Mouse (Mus musculus) limb, embryonic 10.5 days (tissue): ENCODE data around the gene Vamp2. TPM values are rescaled to one million over a fixed set of nuclear protein-coding genes. Genes with fewer than 3 reads are reported as not detected.

ENCODE experiments used
- DNase-seq: peaks from one replicate; pipeline ENCODE4 v3.0.0-alpha.2; 2017; ENCODE audit warnings: low spot score
- H3K27ac ChIP-seq: fragments of 300-500 bp; sonication (generic); 2 replicates; pipeline ENCODE4 v1.5.1; 2016; ENCODE audit warnings: mild to moderate bottlenecking
- H3K27me3 ChIP-seq: fragments of 300-500 bp; sonication (generic); 2 replicates; pipeline ENCODE4 v1.6.1; 2016; ENCODE audit warnings: low read depth, mild to moderate bottlenecking; ENCODE audit not compliant: poor library complexity, severe bottlenecking
- H3K36me3 ChIP-seq: fragments of 300-500 bp; sonication (generic); 2 replicates; pipeline ENCODE4 v1.6.1; 2016; ENCODE audit warnings: mild to moderate bottlenecking, moderate library complexity
- H3K4me1 ChIP-seq: fragments of 300-500 bp; sonication (generic); 2 replicates; pipeline ENCODE4 v1.6.1; 2016
- H3K4me3 ChIP-seq: fragments of 300-500 bp; sonication (generic); 2 replicates; pipeline ENCODE4 v1.5.1; 2016; ENCODE audit warnings: mild to moderate bottlenecking, moderate library complexity
- H3K9me3 ChIP-seq: fragments of 300-500 bp; sonication (generic); replicated peaks from 2 replicates; pipeline ENCODE4 v1.6.1; 2016; ENCODE audit warnings: mild to moderate bottlenecking
- WGBS: fragments of 180-500 bp; shearing (Covaris S2); methylation state at CpG from one replicate; pipeline ENCODE4 v1.1.7; 2016; 5-methylcytosine and 5-hydroxymethylcytosine counted together
- polyA plus RNA-seq: library from polyadenylated mRNA; unstranded; fragments of >200 nt; fragmentation: Nextera tagmentation; extraction: Ambion mirVana; gene quantifications from 2 replicates; pipeline ENCODE4 v1.2.1, GENCODE M21; 2016

The Vamp2 gene
- polyA plus RNA-seq, 1 experiment from 2014 or later, result 72.1 TPM

DNA sequence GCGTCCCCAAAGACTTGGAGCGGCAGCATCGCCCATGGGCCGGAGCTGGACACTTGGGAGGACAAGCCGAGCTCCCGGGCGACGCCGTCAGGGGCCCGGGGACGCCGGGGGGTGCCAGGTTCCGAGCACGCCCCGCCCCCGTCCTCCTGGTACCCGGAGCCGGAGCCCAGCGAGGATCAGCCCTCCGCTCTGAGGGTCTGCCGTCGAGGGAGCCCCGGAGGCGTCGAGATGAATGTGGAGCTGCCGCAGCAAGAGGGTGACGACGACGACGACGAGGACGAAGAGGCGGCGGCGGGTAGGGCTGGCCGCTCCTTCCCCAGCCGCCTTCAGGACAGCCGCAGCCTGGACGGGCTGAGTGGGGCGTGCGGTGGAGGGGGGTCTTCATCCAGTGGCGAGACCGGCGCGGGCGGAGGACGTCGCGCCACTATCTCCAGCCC lies 28.3 kb upstream of the Vamp2 start:
- Histone ChIP-seq H3K36me3 (no peaks in the 10 kb centered on the region), H3K27ac (peak overlapping the region; percentile 89), H3K27me3 (0 out of 2 replicates have a peak, but pooled peaks cover 5% of the 10 kb centered on the region), H3K4me3 (peak overlapping the region; percentile 80), H3K4me1 (peaks cover 44% of the 10 kb centered on the region), H3K9me3 (no peaks in the 10 kb centered on the region)
- DNase-seq, result no peak
- under 1% methylated on average over 47 of the region's 49 CpGs for WGBS

DNA sequence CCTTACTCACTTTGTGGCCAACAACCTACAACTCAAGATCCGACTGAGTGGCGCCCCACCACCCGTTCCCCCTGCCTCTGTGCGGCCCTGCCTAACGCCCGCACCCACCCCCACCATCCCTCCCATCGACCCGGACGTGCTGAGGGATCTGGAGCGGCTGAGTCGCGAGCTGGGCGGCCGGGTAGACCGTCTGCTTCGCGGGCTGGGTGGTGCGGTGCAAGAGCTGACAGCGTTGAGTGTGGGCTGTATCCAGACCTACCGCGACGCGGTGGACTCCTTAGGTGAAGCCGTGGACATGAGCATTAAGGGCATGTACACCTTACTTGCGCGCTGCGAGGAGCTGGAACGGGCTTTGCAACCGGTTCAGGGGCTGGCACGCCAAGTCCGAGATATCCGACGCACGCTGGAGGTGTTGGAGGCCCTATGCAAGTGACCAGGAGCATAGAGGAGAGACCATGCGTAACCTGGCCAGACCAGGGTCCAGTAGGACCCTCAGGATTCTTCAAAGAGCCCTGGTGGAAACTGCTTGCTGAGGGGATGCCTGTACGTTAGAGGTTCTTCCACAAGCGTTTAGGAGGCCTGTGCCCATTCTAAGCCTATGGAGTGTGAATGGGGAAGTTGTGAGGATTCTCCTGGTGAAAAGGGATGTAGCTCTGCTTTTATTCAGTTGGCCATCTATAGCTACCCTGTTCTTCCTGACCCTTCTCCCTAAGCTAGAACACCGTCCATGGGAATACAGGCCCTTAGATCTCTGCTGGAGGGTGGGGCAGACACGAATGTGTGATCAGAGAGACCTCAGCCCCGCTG lies 27.6 kb upstream of the Vamp2 start:
- H3K27me3 ChIP-seq, result 0 out of 2 replicates have a peak, but pooled peaks cover 5% of the 10 kb centered on the region
- H3K4me3 ChIP-seq, result peak overlapping the region; percentile 80
- peak; percentile 66 for DNase-seq
- H3K36me3 ChIP-seq, result no peaks in the 10 kb centered on the region
- WGBS, result under 1% methylated on average over 40 of the region's 40 CpGs
- H3K9me3 ChIP-seq, result no peaks in the 10 kb centered on the region
- peaks cover 46% of the 10 kb centered on the region for H3K4me1 ChIP-seq
- peak overlapping the region; percentile 89 for H3K27ac ChIP-seq

DNA sequence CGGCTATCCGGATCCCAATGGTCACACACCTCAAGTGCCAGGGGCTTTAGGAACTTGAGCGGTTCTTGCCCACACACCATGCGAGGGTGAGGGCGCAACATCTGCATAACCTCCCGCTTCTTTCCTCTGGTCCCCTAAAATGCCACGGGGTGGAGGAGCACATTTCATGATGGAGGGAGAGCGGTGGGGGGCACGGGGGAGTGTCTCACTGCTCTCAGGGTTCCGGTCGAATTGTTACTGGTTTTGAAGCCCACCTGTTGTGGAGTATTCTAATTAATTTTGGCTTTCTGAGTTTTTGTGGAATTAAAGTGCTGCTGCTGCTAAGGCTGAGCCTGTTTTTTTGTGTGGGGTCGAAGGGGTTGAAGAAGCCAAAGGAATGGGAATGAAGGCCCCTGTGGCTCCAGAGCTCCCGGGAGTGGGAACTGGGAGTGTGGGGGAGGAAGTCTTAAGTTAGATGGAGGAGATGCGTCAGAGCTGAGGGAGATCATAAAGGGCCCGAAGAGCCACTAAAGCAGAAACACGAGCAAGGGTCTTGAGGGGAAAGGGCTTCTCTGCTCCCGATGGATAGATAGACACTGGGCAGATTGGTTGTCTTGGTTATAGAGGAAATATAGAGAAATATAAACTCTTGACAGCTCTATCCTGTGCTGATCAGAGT lies 26.9 kb upstream of the Vamp2 start:
- WGBS, result 6% methylated on average over 17 of the region's 17 CpGs
- Histone ChIP-seq H3K27ac (no peak overlapping the region), H3K9me3 (no peaks in the 10 kb centered on the region), H3K4me1 (peaks cover 54% of the 10 kb centered on the region), H3K36me3 (no peaks in the 10 kb centered on the region), H3K27me3 (0 out of 2 replicates have a peak, but pooled peaks cover 5% of the 10 kb centered on the region), H3K4me3 (peak overlapping the region; percentile 80)
- peak; percentile 50 for DNase-seq

DNA sequence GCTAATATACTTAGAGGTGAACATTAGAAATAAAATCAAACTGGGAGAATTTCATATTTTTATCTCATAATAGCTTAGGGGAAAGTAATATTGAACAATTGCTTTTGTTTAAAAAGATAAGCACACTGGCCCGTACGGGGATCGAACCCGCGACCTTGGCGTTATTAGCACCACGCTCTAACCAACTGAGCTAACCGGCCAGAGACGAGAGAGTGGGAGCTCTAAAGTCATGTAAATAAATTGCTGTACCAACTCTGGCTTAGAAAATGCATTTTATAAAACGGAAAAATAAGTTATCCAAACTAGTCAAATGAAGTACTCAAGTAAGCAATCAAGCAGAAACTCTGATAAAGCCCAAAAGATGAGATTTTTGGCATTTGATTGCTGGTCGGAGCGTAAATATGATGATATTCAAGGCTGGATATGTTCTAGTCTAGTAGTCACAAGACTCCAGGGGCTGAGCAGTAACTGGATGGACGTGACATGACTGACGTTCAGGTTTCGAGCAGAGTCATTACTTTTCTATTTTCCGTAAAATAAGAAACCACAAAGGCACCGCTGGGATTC lies 26.0 kb upstream of the Vamp2 start:
- Histone ChIP-seq H3K4me1 (peaks cover 61% of the 10 kb centered on the region), H3K9me3 (no peaks in the 10 kb centered on the region), H3K4me3 (peak overlapping the region; percentile 81), H3K36me3 (no peaks in the 10 kb centered on the region), H3K27ac (no peak overlapping the region), H3K27me3 (0 out of 2 replicates have a peak, but pooled peaks cover 5% of the 10 kb centered on the region)
- peak; percentile 74 for DNase-seq
- under 1% methylated on average over 17 of the region's 17 CpGs for WGBS

DNA sequence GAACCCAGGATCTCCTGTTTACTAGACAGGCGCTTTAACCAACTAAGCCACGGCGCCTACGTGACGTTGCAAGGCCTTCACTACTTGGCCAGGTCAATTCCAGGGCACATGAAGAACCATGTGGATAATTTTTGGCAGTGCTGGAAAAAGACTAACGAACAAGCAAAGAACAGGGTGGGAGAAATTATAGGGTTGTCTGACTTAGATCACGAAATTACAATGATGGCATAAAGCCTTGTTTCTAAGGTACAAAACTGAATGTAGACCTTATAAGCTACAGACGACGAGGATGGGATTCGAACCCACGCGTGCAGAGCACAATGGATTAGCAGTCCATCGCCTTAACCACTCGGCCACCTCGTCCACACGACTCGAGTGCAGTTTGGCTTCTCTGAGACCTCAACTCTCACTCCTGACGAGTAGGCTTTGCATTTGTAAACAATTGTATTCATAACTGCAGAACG lies 25.5 kb upstream of the Vamp2 start:
- H3K36me3 ChIP-seq, result no peaks in the 10 kb centered on the region
- H3K4me1 ChIP-seq, result peaks cover 61% of the 10 kb centered on the region
- H3K4me3 ChIP-seq, result peak overlapping the region; percentile 81
- WGBS, result under 1% methylated on average over 19 of the region's 19 CpGs
- H3K9me3 ChIP-seq, result no peaks in the 10 kb centered on the region
- DNase-seq, result peak; percentile 96
- H3K27ac ChIP-seq, result peak overlapping the region; percentile 75
- 0 out of 2 replicates have a peak, but pooled peaks cover 5% of the 10 kb centered on the region for H3K27me3 ChIP-seq

DNA sequence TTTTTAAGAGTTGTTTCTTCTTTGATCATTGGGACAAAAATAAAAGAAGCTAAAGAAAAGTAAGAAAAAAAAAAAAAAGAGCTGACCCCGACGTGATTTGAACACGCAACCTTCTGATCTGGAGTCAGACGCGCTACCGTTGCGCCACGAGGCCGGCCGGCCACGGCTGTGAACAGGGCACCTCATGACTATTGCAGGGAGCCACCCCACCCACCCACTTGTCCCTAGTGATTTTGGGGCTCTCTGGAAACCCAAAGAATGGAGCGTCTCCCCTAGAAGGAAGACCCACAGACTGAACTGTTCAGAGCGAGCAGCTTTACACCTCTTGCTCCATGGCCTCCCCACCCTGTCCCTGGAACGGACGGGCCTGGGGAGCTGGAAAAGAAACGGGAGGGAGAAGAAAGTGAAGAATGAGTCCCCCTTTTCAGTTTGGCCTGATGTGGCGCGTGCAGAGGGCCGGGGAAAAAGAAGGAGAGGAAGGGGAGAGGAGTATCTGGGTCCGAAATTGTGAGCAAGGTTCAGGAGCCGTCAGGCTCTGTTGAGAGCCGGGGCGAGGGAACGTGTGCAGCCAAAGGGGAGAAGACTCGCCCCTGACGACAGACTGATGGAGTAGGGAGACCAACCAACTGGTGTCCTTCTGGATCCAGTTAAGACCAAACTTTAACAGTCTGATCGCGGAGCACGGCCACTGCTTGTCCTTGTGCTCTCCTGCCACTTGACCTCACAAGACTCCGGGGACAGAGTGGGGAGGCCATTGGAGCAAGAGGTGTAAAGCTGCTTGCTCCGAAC lies 24.7 kb upstream of the Vamp2 start:
- WGBS, result 0% methylated on average over 31 of the region's 31 CpGs
- peak; percentile 96 for DNase-seq
- Histone ChIP-seq H3K27ac (peak overlapping the region; percentile 82), H3K9me3 (no peaks in the 10 kb centered on the region), H3K27me3 (0 out of 2 replicates have a peak, but pooled peaks cover 5% of the 10 kb centered on the region), H3K4me1 (peaks cover 57% of the 10 kb centered on the region), H3K4me3 (peak overlapping the region; percentile 81), H3K36me3 (no peaks in the 10 kb centered on the region)

DNA sequence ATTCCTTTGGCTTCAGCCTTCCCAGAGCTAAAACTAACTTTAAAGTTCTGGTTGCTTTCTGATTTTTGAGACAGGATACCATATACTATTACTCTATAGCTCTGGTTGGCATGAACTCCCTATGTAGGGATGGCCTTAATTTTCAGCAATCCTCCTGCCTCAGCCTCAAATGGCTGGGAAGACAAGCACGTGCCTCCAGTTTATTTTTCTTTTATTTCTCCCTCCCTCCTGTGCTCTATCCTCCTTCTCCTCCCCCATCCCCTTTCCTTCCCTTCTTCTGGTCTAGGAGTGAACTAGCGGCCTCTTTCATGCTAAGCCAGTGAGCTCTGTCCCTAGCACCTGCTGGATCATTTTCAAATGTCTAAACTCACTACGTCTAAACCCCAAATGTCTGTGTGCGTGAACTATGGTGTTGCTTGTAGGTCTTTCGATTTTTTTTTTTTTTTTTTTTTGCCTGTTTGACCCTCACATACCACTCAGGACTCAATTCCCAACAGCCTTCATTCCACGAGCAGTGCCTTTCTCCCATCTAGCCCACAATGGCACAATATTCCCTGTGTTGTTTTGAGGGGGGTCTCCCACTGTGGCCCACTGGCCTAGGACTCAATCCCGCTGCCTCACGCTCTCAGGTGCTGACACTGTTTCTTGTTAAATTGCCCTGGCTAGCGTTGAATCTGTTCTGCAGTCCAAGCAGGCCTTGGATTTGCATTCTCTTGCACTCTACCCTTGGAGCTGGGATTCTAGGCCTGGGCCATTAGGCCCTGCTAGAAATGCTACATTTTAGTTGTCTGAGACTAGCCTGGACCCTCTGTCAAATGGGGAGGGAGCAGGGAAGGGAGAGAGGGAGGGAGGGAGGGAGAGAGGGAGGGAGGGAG lies 23.8 kb upstream of the Vamp2 start:
- H3K27me3 ChIP-seq, result 0 out of 2 replicates have a peak, but pooled peaks cover 5% of the 10 kb centered on the region
- no peak for DNase-seq
- peaks cover 53% of the 10 kb centered on the region for H3K4me1 ChIP-seq
- no peaks in the 10 kb centered on the region for H3K36me3 ChIP-seq
- peak overlapping the region; percentile 81 for H3K4me3 ChIP-seq
- no peaks in the 10 kb centered on the region for H3K9me3 ChIP-seq
- WGBS, result 46% methylated on average over 9 of the region's 9 CpGs
- peak overlapping the region; percentile 82; the same call in 1 of the 2 replicates for H3K27ac ChIP-seq

DNA sequence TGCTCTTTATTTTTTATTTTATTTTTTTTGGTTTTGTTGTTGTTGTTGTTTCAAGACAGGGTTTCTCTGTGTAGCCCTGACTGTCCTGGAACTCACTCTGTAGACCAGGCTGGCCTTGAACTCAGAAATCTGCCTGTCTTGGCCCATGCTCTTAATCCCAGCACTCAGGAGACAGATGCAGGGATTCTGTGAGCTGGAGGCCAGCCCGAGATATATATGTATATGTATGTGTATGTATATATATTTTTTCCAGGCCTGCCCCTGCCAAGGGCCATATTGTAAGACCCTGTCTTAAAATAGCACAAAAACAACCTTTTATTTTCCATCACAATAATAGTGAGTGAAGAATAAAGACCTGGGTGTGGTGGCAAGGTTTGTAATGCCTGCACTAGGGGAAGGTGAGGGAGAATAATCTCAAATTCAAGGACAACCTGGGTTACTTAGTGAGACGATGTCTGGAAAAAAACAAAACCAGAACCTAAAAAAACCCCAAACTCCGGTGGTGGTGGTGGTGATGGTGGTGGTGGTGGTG lies 22.8 kb upstream of the Vamp2 start:
- Histone ChIP-seq H3K9me3 (no peaks in the 10 kb centered on the region), H3K27ac (no peak overlapping the region), H3K27me3 (0 out of 2 replicates have a peak, but pooled peaks cover 5% of the 10 kb centered on the region), H3K4me3 (no peak overlapping the region), H3K36me3 (no peaks in the 10 kb centered on the region), H3K4me1 (peaks cover 51% of the 10 kb centered on the region)
- 51% methylated on average over 3 of the region's 3 CpGs for WGBS
- no peak for DNase-seq

DNA sequence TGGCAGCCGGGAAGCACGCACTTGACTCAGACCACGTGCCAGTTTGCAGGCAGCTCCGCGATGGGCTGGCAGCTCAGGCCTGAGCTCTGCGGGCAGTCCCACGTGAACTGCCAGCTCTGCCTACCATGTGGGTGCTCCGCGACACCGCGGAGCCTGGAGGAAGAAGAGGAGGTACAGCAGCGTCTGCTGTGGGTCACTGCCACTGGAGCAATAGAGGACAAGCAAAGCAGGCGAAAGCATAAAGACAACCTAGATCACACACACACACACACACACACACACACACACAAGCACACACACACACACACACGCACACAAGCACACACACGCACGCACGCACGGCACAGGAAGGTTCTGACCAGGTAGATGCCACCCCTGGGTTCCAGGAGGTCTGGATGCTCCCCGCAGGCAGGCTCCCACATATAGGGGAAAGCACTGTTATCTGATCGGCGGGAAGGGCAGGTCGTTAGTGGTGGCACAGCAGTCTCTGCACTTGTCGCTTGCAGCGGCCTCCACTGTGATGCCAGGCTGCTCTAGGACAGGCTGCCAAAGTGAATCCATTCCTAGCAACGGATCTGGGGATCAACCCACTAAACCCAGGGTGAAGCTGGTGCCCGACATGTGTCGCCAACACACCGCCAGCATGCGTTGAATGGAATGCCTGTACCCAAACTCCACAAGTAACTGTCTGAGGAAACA lies 22.0 kb upstream of the Vamp2 start:
- Histone ChIP-seq H3K4me3 (peak overlapping the region; percentile 54), H3K4me1 (peaks cover 47% of the 10 kb centered on the region), H3K9me3 (no peaks in the 10 kb centered on the region), H3K27me3 (0 out of 2 replicates have a peak, but pooled peaks cover 3% of the 10 kb centered on the region), H3K36me3 (no peaks in the 10 kb centered on the region), H3K27ac (peak overlapping the region; percentile 12)
- WGBS, result under 1% methylated on average over 28 of the region's 29 CpGs
- DNase-seq, result peak; percentile 58

DNA sequence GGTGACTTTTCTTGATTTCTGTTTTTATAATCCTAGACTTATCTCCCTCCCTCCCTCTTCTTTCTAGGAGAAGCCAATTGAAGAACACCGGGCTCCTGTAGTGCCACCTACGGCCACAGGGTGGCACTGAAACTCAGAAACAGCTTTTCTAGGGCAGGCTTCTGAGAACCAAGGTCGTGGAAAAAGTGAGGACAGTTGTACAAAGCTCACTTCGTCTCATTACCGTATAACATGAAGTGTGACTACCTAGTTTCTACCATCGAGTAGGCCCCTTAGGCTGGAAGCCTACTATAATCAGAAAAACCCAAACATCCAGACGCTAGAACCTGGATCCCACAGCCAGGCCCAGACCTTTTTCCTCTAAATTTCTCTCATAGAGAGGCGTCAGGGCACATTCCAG lies 21.3 kb upstream of the Vamp2 start:
- WGBS, result 10% methylated on average over 8 of the region's 8 CpGs
- DNase-seq, result peak; percentile 87
- no peak overlapping the region for H3K27ac ChIP-seq
- no peaks in the 10 kb centered on the region for H3K36me3 ChIP-seq
- no peaks in the 10 kb centered on the region for H3K27me3 ChIP-seq
- no peaks in the 10 kb centered on the region for H3K9me3 ChIP-seq
- peak overlapping the region; percentile 54 for H3K4me3 ChIP-seq
- peaks cover 46% of the 10 kb centered on the region for H3K4me1 ChIP-seq

DNA sequence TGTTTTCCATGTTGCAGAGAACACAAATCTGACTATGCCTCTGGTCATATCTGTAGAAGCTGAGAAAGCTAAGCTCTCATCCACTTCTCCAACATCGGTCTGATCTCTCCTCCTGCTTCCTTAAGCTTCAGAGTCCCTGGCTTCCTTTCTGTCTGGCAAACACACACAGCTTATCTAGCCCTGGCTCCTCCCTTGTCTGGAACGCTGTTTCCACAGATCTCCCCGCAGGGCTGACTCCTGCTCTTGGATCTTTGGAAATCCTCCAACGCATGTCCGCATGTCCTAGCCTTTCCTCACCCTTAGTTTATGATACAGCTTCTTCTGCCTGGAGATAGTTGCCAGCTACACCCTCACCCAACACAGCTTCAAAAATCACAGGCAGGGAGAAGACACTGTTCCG lies 20.7 kb upstream of the Vamp2 start:
- H3K4me1 ChIP-seq, result peaks cover 51% of the 10 kb centered on the region
- no peak overlapping the region for H3K4me3 ChIP-seq
- DNase-seq, result no peak
- H3K27me3 ChIP-seq, result no peaks in the 10 kb centered on the region
- 66% methylated on average over 6 of the region's 6 CpGs for WGBS
- no peaks in the 10 kb centered on the region for H3K36me3 ChIP-seq
- H3K9me3 ChIP-seq, result no peaks in the 10 kb centered on the region
- H3K27ac ChIP-seq, result no peak overlapping the region
